Mouse (Mus musculus) E14TG2a.4 (cell line): ENCODE results near the gene Slc22a23.

Experiments used
- H3K27me3 ChIP-seq: 2 replicates; pipeline ENCODE4 v1.6.1; 2014; ENCODE audit warnings: low read length, control low read depth; ENCODE audit not compliant: insufficient read depth
- H3K36me3 ChIP-seq: 2 replicates; pipeline ENCODE4 v1.6.1; 2014; ENCODE audit warnings: low read length, control low read depth; ENCODE audit not compliant: insufficient read depth
- H3K4me1 ChIP-seq: replicated peaks from 2 replicates; pipeline ENCODE4 v1.6.1; 2014; ENCODE audit warnings: low read depth, low read length, control low read depth
- H3K4me3 ChIP-seq: replicated peaks from 2 replicates; pipeline ENCODE4 v1.5.1; 2014; ENCODE audit warnings: mild to moderate bottlenecking, low read length
- H3K9me3 ChIP-seq: 2 replicates; pipeline ENCODE4 v1.6.1; 2014; ENCODE audit warnings: low read length, control low read depth
- CTCF ChIP-seq: conservative IDR thresholded peaks from 2 replicates; pipeline ENCODE4 v1.5.1; 2014; ENCODE audit warnings: low read length
- NANOG ChIP-seq: IDR thresholded peaks from 2 replicates; pipeline ENCODE4 v1.6.1; 2014; ENCODE audit warnings: borderline replicate concordance, low read length, mixed read lengths
- POU5F1 ChIP-seq: IDR thresholded peaks from 2 replicates; pipeline ENCODE4 v1.6.1; 2014; ENCODE audit warnings: low read length, borderline replicate concordance

The Slc22a23 gene

DNA sequence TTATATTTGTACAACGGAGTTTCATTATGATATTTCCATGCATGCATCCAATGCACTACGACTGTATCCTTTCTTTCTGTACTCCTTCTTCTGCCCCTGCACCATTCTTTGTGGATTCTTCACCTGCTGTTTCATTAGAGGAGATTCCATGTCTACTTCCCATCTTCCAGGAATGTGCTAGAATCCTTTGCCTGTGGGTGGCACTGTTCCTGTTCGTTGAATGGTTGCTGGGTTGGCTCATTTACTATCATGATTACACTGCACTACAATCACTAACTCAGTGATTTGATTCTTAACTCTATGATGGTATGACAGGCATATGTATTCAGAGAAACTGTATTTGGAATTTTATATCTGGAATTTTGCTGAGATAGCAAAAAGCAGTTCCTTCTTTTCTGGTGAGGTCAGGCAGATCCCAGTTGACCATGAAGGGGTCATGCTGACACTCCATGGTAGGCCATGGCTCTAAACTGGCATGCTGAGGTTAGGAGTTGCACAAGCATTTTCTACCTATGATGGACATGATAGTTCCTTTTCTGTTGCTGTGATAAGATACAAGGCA, 187.3 kb downstream of the Slc22a23 start:
- Histone ChIP-seq H3K9me3 (peaks cover 28% of the 10 kb centered on the region), H3K36me3 (no peaks in the 10 kb centered on the region), H3K4me1 (peaks cover 57% of the 10 kb centered on the region), H3K4me3 (no peak overlapping the region), H3K27me3 (no peaks in the 10 kb centered on the region)
- TF ChIP-seq CTCF (no peak), NANOG (no peak), POU5F1 (no peak)

- no peak for TF ChIP-seq CTCF
- TF ChIP-seq NANOG = no peak
- TF ChIP-seq POU5F1 = no peak
- H3K9me3 ChIP-seq = peaks cover 28% of the 10 kb centered on the region
- H3K36me3 ChIP-seq = no peaks in the 10 kb centered on the region
- peaks cover 57% of the 10 kb centered on the region for H3K4me1 ChIP-seq
- peak overlapping the region; percentile 67 for H3K4me3 ChIP-seq
- no peaks in the 10 kb centered on the region for H3K27me3 ChIP-seq
These were observed 188.2 kb downstream of the Slc22a23 start for GRCm38 (mm10) chr13:34156840-34157185.

DNA sequence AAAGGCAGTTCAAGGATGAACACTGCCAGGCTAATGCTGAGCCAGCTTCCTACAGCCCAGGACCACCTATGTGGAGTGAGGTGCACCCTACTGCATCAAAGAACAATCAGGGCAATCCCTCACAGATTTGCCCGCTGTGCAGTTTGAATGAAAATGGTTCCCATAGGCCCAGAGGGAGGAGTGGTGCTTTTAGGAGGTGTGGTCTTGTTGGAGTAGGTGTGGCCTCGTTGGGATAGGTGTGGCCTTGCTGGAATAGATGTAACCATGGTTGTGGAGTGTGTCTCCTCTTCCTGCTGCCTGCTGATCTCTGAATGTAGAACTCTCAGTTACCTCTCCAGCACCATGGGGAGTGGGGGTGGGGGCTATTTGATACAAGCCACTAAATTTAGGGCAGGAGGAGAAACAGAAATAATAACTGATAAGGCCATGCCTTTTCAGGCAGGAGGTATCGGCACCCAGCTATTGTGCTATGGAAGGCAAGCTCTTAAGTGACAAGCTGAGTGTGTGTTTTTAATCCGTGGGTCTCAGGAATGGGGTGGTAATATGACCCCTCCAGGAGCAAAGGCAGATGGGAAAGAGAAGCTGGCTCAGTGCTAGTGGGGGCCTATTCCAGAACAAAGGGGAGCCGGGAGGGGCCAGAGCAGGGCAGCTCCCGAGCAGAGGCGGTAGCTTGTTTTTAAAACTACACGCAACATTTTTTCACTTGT, 188.7 kb downstream of the Slc22a23 start:
- Histone ChIP-seq H3K36me3 (no peaks in the 10 kb centered on the region), H3K4me3 (peak overlapping the region; percentile 67), H3K27me3 (no peaks in the 10 kb centered on the region), H3K9me3 (peaks cover 24% of the 10 kb centered on the region), H3K4me1 (peaks cover 62% of the 10 kb centered on the region)
- no peak for TF ChIP-seq CTCF
- peak; percentile 93 for TF ChIP-seq NANOG

DNA sequence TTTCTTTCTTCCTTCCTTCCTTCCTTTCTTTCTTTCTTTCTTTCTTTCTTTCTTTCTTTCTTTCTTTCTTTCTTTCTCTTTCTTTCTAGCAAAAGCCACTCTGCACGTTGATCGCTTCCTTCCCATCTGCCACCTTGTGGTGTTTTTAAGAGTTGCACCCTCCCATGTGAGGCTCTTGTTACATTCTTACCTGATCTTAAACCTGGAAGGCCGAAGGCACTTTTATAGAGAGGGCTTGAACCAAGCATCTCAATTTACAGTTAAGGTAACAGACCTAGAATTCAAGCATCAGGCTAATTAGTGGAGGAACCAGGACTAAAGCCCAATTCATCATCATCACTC, 190.1 kb downstream of the Slc22a23 start:
- TF ChIP-seq NANOG = no peak
- peak; percentile 70 for TF ChIP-seq CTCF

DNA sequence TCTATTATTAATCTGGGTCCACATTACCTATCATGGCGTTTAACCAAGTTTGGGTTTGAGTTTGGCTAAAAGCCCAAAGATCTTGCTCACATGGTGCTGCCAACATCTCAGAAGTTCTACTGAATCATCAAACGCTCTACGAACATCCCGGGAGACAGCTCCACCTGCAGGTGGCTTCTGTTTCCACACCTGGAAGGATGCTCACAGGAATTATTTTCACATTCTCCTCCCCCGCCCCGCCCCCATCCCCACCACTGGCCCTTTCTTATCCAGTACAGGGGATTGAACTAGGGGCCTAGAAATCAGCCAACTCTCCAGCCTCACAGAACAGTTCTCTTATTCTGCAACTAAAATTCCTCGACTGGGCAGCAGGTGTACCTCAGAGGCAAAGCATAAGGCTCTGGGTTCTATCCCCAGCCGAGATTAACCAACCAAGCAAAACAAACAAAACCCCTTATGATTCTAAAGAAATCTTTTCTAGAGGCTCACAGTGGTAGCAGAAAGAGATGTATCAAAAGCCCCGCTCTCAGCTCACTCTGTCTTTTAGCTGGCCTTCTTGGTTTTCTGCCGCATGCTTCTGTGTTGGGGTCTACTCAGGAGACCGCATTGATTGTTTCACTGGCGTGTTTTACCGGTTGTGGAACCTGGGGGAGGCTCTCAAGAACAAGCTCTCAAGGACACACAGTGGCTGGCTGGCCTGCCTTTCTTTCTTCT, 190.6 kb downstream of the Slc22a23 start:
- H3K4me3 ChIP-seq = no peak overlapping the region
- H3K9me3 ChIP-seq = peaks cover 11% of the 10 kb centered on the region
- H3K36me3 ChIP-seq = no peaks in the 10 kb centered on the region
- H3K27me3 ChIP-seq = no peaks in the 10 kb centered on the region
- H3K4me1 ChIP-seq = peaks cover 81% of the 10 kb centered on the region
- TF ChIP-seq NANOG = no peak
- peak; percentile 59 for TF ChIP-seq CTCF

More for the DNA sequence above, 190.1 kb downstream of the Slc22a23 start:
- Histone ChIP-seq H3K27me3 (no peaks in the 10 kb centered on the region), H3K4me1 (peaks cover 75% of the 10 kb centered on the region), H3K4me3 (no peak overlapping the region), H3K36me3 (no peaks in the 10 kb centered on the region), H3K9me3 (peaks cover 16% of the 10 kb centered on the region)

GRCm38 (mm10) chr13:34153254-34154011, 191.5 kb downstream of the Slc22a23 start:
- TF ChIP-seq POU5F1 (no peak), NANOG (no peak)
- Histone ChIP-seq H3K4me1 (peaks cover 90% of the 10 kb centered on the region), H3K4me3 (no peak overlapping the region), H3K27me3 (no peaks in the 10 kb centered on the region), H3K9me3 (peaks cover 6% of the 10 kb centered on the region; the same call in 1 of the 2 replicates), H3K36me3 (no peaks in the 10 kb centered on the region)

GRCm38 (mm10) chr13:34152695-34153094, 192.3 kb downstream of the Slc22a23 start:
- Histone ChIP-seq H3K4me1 (peaks cover 95% of the 10 kb centered on the region), H3K9me3 (no peaks in the 10 kb centered on the region), H3K36me3 (no peaks in the 10 kb centered on the region), H3K27me3 (no peaks in the 10 kb centered on the region), H3K4me3 (no peak overlapping the region)
- TF ChIP-seq NANOG (no peak), CTCF (no peak), POU5F1 (no peak)

DNA sequence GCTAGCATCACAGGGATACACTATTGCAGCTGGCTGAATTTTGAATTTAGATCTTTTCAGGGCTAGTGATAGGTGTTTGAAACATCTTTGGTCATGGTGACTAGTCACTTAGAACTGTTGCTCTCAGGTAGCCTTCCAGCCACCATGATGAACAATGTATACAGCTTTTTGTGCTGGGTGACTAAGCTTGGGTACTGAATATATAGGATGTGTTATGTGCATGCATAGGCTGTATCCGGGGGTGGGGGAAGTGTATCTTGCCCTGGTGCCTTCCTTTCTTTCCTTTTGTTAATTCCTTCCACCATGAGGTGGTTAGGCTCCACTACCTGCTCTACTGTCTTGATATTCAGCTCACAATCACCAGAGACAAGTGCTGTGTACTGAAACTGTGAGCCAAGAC, 193.6 kb downstream of the Slc22a23 start:
- TF ChIP-seq POU5F1 = no peak
- H3K4me3 ChIP-seq = no peak overlapping the region
- no peaks in the 10 kb centered on the region for H3K36me3 ChIP-seq
- H3K27me3 ChIP-seq = no peaks in the 10 kb centered on the region
- no peaks in the 10 kb centered on the region for H3K9me3 ChIP-seq
- peaks cover 95% of the 10 kb centered on the region for H3K4me1 ChIP-seq
